Mouse (Mus musculus) T-cell, adult 2 months (primary cell): ENCODE results near the gene Slc50a1.

Source experiments
- DNase-seq: peaks from one replicate; pipeline ENCODE4 v3.0.0; 2022; ENCODE audit warnings: low spot score

The Slc50a1 gene

DNA sequence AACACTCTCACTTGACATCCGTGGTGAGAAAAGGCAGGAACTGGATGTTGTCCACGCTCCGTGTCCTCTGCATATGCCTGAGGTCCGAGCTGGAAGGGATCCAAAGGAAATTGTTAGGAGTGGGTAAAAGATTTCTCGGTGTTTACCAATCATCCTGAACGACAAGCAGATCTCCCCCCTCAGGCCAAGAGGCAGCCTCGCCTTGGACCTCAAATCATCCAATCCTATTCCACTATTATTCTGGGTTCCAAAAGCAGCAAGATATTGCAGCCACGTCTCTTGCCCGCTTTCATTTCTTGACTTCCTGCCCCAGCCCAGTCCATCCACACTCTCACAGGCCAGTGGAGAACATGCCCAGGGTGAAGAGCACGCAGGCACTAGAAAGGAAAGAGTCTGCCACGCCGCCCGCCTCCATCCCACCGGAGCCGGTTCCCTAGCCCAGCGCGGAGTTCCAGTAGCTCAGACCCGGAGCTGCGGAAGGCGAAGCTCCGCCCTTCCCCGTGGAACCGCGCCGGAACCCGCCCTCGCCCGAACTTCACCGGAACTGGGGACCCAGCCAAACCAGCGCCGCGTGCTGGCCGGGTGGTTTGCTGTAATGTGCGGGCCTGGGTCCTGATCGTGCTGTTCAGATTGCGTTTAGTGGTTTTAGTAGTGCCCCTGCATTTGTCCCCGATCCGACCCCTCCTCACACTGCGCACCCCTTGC, at the start of gene Slc50a1:
Gene Slc50a1 (minus strand): TSS at position 520 of the 705 bp plus-strand sequence.
- peak; percentile 70 for DNase-seq

- DNase-seq, result peak; percentile 31
Measured at GRCm38 (mm10) chr3:89319591-89320350, 49.4 kb upstream of the Slc50a1 start.

- DNase-seq, result no peak
Measured at GRCm38 (mm10) chr3:89318971-89319590, 48.7 kb upstream of the Slc50a1 start.

DNA sequence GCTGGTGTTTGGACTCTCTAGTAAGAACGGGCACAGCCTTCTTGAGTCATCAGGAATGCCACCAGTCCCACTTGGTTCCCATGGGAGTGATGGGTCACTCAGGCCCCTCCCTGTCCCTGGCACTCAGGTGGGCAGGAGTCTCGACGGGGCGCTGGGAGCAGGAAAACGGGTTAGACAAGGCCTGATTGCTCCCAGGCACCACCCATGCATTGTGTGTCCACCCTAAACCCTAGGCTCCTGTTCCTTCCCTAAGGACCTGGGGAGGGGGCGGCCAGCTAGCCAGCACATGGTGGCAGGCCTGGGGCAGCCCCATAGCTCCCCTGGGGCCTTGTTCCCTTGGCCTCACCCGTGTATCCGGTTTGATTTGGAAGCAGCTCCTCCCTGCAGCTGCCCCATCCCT, 47.9 kb upstream of the Slc50a1 start:
- no peak for DNase-seq

DNA sequence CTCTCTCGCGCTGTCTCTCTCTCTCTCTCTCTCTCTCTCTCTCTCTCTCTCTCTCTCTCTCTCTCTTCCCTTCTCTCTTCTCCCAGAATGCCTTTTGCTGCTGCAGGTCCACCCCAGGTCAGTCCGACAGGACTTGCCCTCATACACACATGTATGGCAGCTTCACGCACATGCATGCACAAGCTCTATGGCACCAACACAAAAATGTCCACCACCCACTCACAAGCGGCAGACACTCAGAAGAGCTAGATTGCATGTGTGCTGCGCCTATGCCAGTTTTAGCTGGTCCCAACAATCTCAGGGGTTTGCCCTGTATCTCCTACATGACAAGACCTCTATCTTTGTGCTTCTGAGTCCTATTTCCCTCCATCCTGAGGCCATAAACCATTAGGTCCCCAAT, 46.9 kb upstream of the Slc50a1 start:
- no peak for DNase-seq

DNA sequence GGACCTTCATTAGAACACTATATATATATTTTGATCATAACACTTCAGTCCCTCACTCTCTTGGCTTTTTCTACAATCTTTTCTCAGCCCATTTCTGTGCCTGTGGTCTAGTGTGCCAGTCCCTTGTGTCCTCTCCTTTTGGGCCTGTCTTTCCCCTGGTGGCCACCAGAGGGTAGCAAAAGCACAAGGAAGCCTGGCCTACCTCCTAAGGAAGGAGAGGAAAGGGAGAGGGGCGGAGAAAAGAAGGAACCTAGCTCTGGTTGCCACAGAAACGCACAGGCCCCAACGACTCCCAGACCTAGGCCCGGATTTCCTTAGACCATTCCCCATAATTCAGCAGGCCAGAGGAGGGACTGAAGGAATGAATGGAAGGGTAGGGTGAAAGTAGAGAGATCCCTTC, 46.5 kb upstream of the Slc50a1 start:
- DNase-seq, result peak; percentile 57

DNA sequence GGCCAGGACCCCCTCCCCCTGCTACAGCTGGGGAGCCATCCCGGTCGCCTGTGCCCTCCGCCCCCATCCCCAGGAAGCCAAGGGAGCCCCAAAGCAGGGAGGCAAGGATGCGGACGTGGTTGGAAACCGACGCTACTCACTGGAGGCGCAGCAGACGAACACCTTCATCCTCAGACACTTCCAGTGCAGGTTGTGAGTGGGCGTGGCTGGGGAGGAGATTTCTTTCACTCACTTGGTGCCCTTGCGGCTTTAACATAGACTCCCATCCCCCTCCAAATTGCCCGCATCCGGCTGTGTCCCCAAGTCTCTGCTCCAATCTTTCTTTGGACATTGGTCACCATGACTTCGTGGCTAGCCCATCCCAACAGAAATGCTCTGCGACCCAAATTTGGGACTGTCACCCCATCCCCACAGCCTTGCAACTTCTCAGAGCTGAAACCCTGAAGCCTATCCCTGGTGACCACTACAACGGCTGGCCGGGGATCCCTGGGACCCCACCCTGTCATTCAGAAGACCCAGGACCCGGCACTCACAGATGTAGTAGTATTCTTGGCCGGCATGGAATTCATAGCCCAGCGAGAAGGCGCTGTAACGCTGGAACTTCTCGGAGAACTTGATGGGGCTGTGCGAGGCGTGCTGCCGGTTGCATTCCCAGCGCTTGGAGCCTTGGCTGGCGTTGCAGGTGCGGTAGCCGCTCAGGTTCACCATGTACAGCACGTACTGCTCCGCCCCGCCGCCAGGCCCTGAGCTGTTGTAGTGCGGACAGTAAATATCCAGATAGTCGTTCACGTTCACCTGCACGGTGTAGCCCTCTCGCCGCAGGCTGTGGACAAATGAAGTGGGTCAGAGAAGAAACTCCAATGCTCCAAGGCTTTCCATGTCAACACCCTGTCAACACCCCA, 45.8 kb upstream of the Slc50a1 start:
- peak; percentile 36 for DNase-seq

DNA sequence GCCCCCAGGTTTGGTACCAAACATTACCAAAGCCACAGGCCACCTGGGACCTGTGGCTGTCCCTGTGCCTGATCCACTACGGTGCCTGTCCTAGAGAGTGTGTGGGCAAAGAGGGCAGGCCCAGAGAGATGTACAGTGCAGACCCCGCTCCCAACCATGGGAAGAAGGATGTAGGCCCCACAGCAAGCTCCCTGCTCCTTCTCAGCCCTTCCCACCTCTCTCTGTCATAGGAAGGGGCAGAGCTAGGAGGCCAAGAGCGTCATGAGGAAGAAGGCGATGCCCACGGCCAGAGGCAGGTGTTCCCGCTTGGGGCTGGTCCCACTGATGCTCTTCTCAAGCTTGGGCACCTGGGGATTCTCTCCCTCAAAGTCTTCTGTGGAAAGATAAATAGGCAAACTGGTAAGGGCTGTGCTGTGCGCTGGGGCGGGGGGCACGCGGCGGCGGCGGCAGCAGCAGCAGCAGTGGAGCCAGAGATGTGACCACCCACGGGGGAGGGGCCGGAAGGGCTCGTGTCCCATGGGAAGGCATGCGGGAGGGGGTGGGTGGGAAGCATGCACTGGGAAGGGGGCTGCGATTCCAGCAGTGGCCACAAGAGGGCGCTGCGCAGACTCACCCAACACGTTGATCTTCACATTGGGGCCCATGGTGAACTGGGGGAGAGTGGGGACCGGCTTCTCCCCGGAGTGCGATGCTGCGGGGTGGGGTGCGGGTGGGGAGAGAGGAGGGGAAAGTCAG, 45.0 kb upstream of the Slc50a1 start:
- DNase-seq, result peak; percentile 52

GRCm38 (mm10) chr3:89314791-89315190, 44.4 kb upstream of the Slc50a1 start:
- no peak for DNase-seq

DNA sequence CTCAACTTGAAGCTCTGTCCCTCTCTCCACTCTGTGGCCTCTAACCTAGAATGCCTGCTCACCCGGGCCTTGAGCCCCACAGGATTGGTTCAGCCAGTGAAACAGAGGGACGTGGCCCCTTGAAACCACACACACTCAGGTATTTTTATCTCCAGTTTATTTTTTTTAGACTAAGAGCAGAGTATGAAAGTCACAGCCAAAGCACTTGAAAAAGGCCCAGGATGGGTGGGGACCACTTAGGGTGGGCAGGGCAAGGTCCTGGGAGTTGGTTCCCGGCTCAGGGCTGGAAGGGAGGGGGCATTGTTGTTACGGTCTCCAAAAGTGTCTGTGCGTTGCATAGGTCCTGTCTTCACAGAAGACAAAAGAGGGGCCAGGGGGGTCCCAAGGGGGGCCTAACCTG, 44.0 kb upstream of the Slc50a1 start:
- DNase-seq, result no peak

GRCm38 (mm10) chr3:89308089-89308488, 37.7 kb upstream of the Slc50a1 start:
- DNase-seq, result peak; percentile 57

GRCm38 (mm10) chr3:89305551-89306325, 35.4 kb upstream of the Slc50a1 start:
- no peak for DNase-seq

- no peak for DNase-seq
Measured at GRCm38 (mm10) chr3:89305105-89305504, 34.7 kb upstream of the Slc50a1 start.

DNA sequence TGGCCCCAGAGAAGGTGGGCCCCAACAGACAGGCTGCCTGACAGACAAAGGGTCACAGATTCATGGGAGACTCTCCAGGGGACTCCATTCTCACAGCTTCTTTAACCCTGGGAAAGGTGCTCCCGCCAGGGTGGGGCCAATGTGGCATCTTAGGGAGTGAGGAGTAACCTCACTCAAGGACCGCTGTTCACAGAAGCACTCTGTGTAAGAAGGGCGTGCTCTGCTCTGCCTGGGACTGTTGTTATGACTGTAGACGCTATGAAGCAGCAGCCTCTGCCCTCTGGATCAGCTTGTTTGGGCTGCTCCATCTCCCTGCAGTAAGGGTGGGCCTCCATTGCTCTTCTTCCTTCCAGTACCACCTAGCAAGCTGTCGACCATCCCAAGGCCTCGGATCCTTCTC, 34.1 kb upstream of the Slc50a1 start:
- DNase-seq, result no peak

DNA sequence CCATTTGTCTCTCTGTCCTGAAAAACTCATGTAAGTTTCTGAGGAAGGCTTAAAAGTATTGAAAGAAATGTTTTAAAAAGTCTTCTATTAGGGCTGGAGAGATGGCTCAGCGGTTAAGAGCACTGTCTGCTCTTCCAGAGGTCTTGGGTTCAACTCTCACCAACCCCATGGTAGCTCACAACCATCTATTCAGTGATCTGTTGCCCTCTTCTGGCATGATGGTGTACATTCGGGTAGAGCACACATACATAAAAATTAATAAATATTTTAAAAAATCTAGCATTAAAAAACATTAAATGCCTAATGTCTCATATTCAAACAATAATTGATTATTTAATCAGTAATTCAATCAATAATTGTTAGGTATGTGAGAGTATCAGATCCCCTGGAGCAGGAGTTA, 30.1 kb upstream of the Slc50a1 start:
- DNase-seq, result no peak

DNA sequence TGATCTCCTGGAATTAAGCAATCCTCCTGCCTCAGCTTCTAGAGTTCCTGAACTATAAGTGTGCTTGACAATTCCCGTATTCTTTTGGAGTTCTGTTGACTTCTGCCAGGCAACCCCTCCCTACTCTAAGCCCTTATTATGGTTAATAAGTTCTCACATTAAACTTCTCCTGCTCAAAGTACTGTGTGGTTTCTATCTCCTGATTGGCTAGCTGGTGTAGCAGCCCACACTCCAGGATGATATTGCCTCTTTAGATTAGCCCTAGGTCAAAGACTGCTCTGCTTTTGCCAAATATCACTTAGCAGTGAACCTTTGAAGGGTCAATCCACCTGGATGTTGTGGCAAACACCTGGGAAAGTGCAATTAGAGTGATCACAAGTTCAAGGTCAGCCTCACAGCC, 29.7 kb upstream of the Slc50a1 start:
- no peak for DNase-seq

- peak; percentile 46 for DNase-seq
Measured at GRCm38 (mm10) chr3:89299499-89299898, 29.1 kb upstream of the Slc50a1 start.

DNA sequence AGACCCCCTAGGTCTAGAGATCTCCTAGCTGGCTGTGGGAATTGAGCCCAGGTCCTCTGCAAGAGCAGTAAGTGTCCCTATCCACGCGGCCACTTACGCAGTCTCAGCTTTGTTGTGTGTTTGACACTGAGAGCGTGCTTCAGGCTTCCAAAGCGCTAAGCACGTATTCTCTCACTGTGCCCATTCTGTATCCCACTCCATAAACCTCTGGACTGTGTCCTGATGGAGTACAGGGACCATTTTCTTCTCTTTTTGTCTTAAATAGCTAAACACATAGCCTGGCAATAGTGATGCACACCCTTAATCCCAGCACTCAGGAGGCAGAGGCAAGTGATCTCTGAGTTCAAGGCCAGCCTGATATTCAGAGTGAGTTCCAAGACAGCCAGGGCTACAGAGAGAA, 28.5 kb upstream of the Slc50a1 start:
- DNase-seq, result no peak

DNA sequence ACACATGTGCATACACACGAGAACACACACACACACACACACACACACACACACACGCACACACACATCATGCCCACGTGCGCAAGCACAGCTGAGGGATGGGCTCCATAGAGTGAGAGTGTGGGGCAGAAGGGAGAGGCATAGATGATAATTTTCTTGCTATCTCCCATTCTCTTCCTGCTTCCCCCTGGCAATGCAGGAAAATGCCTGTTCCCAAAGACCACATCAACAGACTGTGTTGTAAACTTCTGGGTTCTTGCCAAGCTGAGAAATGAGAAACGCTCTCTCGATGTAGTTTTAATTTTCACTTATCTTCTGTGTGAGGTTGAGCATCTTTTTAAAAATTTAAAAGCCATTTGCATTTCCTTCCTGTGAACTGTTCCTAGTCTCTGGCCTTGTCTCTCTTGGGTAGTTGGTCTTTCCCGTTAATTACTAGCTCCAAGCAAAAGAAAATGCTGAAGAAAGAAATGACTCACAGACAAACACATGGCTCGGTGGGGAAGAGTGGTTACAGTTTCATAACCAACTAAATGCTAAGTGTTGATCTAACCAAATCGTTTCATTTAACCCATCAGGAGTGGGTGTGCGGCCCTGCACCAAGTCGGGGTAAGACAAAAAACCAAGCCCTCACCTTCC, 26.5 kb upstream of the Slc50a1 start:
- no peak for DNase-seq

DNA sequence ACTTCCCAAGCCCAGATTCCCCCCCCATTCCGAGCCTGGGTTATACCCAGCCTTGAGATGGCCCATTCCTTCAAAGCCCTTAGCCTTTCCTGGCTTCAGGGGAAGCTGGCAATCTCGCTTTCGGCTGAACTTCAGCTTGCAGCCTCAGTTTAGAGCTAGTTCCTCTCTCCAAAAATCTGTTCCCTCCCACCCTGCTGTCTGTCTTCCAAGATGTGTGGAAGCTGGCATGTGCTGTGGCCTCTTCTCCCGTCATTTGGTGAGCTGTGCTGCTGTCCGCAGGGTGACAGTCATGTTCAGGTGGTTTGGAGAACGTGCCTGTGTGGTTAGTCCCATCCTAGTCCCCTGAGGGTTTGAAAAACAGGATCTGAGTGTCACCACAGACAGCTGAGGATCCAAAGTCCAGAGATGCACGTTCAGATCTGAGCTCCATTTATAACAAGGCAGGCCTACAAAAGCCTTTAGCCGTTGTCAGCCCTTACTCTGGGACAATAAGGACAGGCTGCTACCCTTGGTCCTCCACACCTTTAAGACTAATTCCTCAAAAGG, 25.4 kb upstream of the Slc50a1 start:
- DNase-seq, result no peak
